Mouse (Mus musculus) liver (tissue): ENCODE measurements around the gene Gpr152.

Experiments used
- DNase-seq: peaks from one replicate; pipeline ENCODE4 v3.0.0-alpha.2; 2020; ENCODE audit warnings: mixed read lengths

The Gpr152 gene

DNA sequence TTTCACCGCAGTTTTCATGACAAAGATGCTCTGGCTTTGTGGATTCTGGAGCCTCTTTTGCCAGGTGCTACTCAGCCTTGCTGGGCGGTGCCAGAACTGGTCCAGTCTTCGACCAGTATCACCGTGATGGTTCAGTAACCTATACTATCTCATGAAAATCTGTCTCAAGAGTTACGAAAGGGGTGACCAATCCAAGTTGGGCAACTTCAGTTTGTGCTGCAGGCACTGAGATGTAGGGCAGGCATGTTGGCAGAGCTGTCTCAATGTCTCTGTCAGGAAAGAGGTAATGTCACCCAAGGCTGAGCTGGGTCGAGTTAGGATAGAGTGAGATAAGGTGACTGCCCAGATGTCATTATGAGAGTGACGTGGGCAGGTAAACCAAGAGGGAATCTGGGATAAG, 40.8 kb downstream of the Gpr152 start:
- no peak for DNase-seq

DNA sequence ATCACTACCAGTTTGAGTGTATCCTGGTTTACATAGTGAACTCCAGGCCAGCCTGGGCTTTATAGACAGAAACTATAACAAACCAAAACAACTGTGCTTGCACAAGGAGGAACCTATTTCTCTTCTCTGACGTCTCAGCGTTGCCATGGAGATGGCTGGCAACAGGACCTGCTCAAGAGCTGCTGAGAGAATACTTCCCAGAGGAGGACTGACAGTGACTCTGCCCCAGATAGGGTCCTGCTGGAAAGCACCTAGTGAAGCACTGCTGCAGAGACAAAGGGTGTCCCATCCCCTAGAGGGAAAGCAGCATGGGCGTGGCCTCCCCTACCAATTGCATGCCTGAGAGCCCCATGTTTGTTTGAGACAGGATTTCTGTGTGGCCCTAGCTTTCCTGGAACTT, 42.3 kb downstream of the Gpr152 start:
- DNase-seq = no peak

- no peak for DNase-seq
These were observed 44.1 kb downstream of the Gpr152 start for GRCm38 (mm10) chr19:4183689-4184088.

- peak; percentile 42 for DNase-seq
These were observed 45.7 kb downstream of the Gpr152 start for GRCm38 (mm10) chr19:4184976-4185975.

DNA sequence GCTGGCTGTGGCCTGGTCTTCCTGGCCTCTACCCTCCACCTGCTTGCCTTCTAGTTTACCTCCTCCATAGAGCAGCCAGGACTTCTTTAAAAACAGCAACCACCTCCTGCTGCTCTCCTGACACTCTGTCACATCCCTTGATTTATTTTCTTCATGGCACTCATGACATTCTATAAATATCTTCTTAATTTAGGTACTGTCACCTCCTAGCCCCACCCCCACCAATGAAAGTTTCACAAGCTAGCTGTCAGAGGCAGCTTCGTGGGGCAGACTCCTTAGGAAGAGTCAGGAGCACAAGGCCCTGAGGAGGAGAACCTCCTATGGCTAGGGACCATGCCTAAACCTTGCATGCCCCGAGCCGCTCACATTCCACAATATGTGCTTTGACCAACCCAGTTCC, 47.7 kb downstream of the Gpr152 start:
- no peak for DNase-seq

DNA sequence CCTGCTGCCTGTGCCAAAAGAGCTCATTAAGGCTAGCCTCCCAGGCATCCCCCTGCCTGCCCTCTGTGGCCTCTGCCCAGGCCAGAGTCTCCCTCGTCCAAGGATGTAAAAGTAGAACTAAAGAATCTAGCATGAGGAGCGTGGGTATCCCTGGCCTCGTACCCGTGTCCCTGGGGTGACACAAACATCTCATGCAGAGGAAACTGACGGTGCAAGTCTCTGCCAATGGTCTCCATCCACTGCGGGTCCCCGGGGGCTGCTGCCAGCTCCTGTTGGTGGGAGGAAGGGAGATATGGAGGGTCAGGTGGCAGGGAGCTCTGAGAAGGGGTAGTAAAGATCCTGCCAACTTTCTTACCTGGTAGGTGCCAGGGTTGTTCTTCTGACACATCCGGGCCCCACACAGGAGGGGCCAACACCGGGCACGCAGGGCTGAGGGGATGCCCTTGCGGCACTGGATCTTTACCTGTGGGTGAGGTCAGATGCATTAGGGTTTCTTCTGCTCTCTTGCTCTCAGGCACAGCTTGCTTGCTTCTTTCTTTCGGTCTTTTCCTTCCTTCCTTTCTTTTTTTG, 49.5 kb downstream of the Gpr152 start:
- DNase-seq = no peak

- DNase-seq = peak; percentile 39
These were observed 51.3 kb downstream of the Gpr152 start, which contains the start of gene Tbc1d10c for GRCm38 (mm10) chr19:4190831-4191334. Tbc1d10c (minus strand) TSS chr19:4191284.

DNA sequence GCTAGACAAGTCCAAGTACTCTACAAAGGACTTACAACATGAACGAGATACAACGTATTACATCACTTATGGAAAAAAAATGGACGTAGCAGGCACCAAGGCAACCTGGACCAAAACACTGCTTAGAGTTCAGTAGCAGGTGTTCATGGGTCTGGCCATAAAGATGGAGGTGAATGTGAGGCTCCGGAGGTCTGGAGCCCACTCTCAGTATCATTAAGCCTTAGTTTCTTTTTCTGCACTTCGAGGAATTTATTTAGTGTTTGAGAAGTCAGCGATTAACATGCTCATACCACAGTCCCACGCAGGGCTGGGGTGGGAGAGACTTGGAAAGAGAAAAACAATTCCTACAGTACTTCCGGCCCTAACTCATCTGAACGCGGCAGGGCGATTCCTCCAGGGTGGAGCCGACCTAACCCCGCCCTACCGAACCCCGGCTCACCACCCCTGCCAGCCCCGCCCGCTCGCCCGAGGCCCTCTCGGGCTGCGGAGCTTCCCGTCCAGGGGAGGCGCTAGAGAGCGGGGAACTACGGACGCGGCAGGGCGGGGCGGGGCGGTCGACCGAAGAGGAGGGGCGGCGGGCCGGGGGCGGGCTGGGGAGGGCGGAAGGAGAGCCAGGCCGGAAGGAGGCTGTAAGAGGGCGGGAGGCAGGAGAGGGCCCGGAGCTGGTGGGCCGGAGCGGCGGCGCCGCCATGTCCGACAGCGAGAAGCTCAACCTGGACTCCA, 52.1 kb downstream of the Gpr152 start, which contains the start of gene Ppp1ca:
Ppp1ca (plus strand) TSS at position 538 of the 723 bp plus-strand sequence.
- DNase-seq = peak; percentile 99

DNA sequence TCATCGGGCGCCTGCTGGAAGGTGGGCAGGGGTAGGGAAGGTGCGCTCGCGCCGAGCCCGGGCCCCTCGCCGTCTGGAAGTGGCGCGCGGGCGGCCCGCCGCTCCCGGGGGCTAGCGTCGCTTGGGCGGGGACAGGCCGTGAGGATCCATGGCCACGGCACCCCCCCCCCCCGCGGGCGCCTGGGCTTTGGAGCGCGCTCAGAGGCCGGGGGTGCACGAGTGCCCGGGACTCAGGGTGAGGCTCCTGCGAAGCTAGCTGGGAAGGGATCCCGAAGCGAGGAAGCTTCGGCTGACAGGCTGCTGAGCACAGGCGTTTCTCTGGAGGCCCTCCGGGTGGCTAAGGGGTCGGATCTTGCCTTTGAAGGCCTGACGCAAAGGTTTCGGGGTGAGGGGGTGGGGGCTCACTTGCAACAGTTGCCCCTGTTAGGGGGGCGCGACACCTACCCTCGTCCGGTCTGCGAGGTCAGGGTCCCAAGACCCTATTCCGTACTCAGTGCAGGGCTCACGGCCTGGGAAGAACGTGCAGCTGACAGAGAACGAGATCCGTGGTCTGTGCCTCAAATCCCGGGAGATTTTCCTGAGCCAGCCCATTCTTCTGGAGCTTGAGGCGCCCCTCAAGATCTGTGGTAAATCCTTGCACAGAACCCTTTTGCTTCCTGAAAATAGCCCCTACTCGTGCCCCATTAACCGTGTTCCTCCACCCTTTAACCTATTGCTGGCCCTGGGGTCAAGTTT, 52.8 kb downstream of the Gpr152 start:
- DNase-seq = no peak

DNA sequence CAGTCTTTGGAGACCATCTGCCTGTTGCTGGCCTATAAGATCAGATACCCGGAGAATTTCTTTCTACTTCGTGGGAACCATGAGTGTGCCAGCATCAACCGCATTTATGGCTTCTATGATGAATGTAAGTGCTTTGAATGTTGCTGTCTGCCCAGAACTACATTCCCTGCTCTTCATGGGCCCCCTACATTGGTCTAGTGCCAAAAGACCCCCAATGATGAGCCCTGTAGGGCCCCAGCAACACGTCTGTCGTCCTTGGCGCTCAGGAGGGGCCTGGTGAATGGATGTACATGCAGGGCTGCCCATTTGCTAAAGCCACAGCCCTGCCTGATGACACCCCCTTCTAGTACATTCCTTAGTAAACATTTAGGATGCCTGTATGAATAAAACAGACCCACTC, 53.5 kb downstream of the Gpr152 start:
- DNase-seq = no peak

DNA sequence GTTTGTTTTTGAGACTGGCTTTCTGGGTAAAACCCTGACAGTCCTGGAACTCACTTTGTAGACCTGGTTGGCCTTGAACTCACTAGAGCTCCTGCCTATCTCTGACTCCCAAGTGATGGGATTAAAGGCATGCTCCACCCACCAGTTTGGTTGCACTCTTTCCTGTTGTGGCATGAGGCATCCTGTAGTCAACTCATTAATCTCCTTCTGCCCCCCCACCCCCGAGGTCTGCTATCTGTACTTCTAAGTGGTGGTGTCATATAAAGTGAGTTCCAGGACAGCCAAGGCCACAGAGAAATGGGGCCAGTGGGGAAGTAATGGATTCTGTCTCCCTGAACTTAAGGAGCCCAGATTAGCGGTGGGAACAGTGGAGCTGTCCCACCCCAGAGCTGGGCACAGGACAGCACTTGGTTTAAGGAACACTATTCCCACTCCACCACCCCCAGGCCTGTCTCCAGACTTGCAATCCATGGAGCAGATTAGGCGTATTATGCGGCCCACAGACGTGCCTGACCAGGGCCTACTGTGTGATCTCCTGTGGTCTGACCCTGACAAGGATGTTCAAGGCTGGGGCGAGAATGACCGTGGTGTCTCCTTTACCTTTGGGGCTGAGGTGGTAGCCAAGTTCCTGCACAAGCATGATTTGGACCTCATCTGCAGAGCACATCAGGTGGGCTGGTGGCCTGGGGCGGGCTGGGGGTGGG, 54.6 kb downstream of the Gpr152 start:
- no peak for DNase-seq

DNA sequence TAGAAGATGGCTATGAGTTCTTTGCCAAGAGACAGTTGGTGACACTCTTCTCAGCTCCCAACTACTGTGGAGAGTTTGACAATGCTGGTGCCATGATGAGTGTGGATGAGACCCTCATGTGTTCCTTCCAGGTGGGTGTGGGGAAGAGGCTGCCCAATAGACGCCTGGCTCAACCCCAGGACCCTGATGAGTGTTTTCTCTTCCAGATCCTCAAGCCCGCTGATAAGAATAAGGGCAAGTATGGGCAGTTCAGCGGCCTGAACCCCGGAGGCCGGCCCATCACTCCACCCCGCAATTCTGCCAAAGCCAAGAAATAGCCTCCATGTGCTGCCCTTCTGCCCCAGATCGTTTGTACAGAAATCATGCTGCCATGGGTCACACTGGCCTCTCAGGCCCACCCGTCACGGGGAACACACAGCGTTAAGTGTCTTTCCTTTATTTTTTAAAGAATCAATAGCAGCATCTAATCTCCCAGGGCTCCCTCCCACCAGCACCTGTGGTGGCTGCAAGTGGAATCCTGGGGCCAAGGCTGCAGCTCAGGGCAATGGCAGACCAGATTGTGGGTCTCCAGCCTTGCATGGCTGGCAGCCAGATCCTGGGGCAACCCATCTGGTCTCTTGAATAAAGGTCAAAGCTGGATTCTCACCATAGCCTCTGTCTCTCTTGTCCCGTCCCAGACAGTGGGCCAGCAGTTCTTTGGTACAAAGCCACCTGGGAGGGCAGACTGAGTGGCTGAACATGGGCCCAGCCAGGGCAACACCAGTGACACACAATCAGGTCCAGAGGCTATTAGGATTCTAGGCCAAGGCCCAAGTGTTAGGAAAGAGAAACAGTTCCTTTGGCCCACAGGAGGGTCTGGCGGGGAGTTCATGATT, 55.4 kb downstream of the Gpr152 start:
- no peak for DNase-seq
